Mouse (Mus musculus) liver, embryonic 18 days (tissue): Measurements from ENCODE around the gene 2810021J22Rik. TPM values are rescaled to one million over a fixed set of nuclear protein-coding genes. Genes with fewer than 3 reads are reported as not detected.

Source experiments
- polyA plus RNA-seq: library from polyadenylated mRNA; depleted of rRNA; stranded (reverse); fragments of >200 nt; gene quantifications from 2 replicates; pipeline ENCODE4 v1.2.3, GENCODE M21; 2012; rRNA removed

2810021J22Rik gene
- polyA plus RNA-seq = 1.0 and 1.3 TPM in 2 replicates

GRCm38 (mm10) chr11:58867039-58867953 lies at the start of gene 2810021J22Rik:
Gene 2810021J22Rik (plus strand): TSS chr11:58867216.

GRCm38 (mm10) chr11:58828937-58829336 lies 38.1 kb upstream of the 2810021J22Rik start, which contains the start of gene Olfr312:
Gene Olfr312 (plus strand): TSS chr11:58829237.

GRCm38 (mm10) chr11:58838951-58839350 lies 28.1 kb upstream of the 2810021J22Rik start, which contains the start of gene Olfr311:
Gene Olfr311 (plus strand): TSS chr11:58839251.

GRCm38 (mm10) chr11:58846919-58847461 lies 20.0 kb upstream of the 2810021J22Rik start, which contains the start of gene Gm12258:
Gene Gm12258 (plus strand): TSS chr11:58847158.

GRCm38 (mm10) chr11:58903511-58904409 lies 36.7 kb downstream of the 2810021J22Rik start, which contains the start of gene Zfp39:
Gene Zfp39 (minus strand): TSS chr11:58904225.

GRCm38 (mm10) chr11:58917745-58918366 lies 50.8 kb downstream of the 2810021J22Rik start, which contains the start of gene Btnl10:
Gene Btnl10 (plus strand): TSS chr11:58917908.

Other genes starting within 250 kb of the 2810021J22Rik start
- not detected in 2 replicates for gene Olfr323, start 236.7 kb upstream of the 2810021J22Rik start, polyA plus RNA-seq
- gene Trim58, start 226.8 kb upstream of the 2810021J22Rik start, polyA plus RNA-seq = 4.9 and 5.5 TPM in 2 replicates
- 0.02 and 0.05 TPM in 2 replicates for gene Olfr322, start 208.4 kb upstream of the 2810021J22Rik start, polyA plus RNA-seq
- gene Olfr320, start 186.1 kb upstream of the 2810021J22Rik start, polyA plus RNA-seq = not detected in 2 replicates
- not detected in 2 replicates for gene Olfr319, start 168.1 kb upstream of the 2810021J22Rik start, polyA plus RNA-seq
- not detected in 2 replicates for gene Olfr318, start 143.2 kb upstream of the 2810021J22Rik start, polyA plus RNA-seq
- not detected in 2 replicates for gene Olfr317, start 128.0 kb upstream of the 2810021J22Rik start, polyA plus RNA-seq
- not detected in 2 replicates for gene Olfr316, start 114.5 kb upstream of the 2810021J22Rik start, polyA plus RNA-seq
- gene Olfr315, start 94.0 kb upstream of the 2810021J22Rik start, polyA plus RNA-seq = not detected in 2 replicates
- gene Olfr314, start 84.3 kb upstream of the 2810021J22Rik start, polyA plus RNA-seq = not detected in 2 replicates
- gene Fam183b, start 65.3 kb upstream of the 2810021J22Rik start, polyA plus RNA-seq = 0.15 TPM in 1 of 2 replicates, not detected in the other
- gene Olfr313, start 52.2 kb upstream of the 2810021J22Rik start, polyA plus RNA-seq = not detected in 2 replicates
- gene Olfr312, start 38.0 kb upstream of the 2810021J22Rik start, polyA plus RNA-seq = not detected in 2 replicates
- not detected in 2 replicates for gene Olfr311, start 28.0 kb upstream of the 2810021J22Rik start, polyA plus RNA-seq
- 2.5 and 2.7 TPM in 2 replicates for gene Gm12258, start 20.1 kb upstream of the 2810021J22Rik start, polyA plus RNA-seq
- gene Zfp39, start 37.0 kb downstream of the 2810021J22Rik start, polyA plus RNA-seq = 2.9 and 3.0 TPM in 2 replicates
- gene Btnl10, start 50.7 kb downstream of the 2810021J22Rik start, polyA plus RNA-seq = 13.5 and 14.6 TPM in 2 replicates
- 63.0 and 65.7 TPM in 2 replicates for gene Rnf187, start 71.7 kb downstream of the 2810021J22Rik start, polyA plus RNA-seq
- 15.6 and 26.7 TPM in 2 replicates for gene Hist3h2ba, start 81.7 kb downstream of the 2810021J22Rik start, polyA plus RNA-seq
- gene Hist3h2a, start 87.5 kb downstream of the 2810021J22Rik start, polyA plus RNA-seq = 14.0 and 22.7 TPM in 2 replicates
- 0.04 and 0.08 TPM in 2 replicates for gene Trim17, start 87.5 kb downstream of the 2810021J22Rik start, polyA plus RNA-seq
- 9.3 and 11.3 TPM in 2 replicates for gene Trim11, start 110.9 kb downstream of the 2810021J22Rik start, polyA plus RNA-seq